Mouse (Mus musculus): ENCODE results near the gene Tmem45a.

GRCm38 (mm10) chr16:56885824-56886615, at the start of gene Tmem45a:
- TF ChIP-seq CTCF (IDR thresholded peaks at IDR 0.05; ENCODE audit: low read depth, low read length): no peak
- no peak for TF ChIP-seq POLR2A (IDR thresholded peaks at IDR 0.05; ENCODE audit: extremely low read depth, insufficient read depth, low read length)

Measured in liver, adult 2 months (tissue).